Mouse (Mus musculus): ENCODE data around the gene Cby3.

Gene Cby3

GRCm38 (mm10) chr11:50388217-50388929 lies 34.1 kb downstream of the Cby3 start:
- DNase-seq (ENCODE audit: low spot score in 2 of 2) = peak in 1 of 2 experiments; percentile 11

- peak in 1 of 2 experiments; percentile 11 for DNase-seq (ENCODE audit: low spot score in 2 of 2)
These were observed 34.7 kb downstream of the Cby3 start for GRCm38 (mm10) chr11:50389011-50389410.

GRCm38 (mm10) chr11:50389616-50390015 lies 35.4 kb downstream of the Cby3 start:
- peak in 1 of 2 experiments; percentile 17 for DNase-seq (ENCODE audit: low spot score in 2 of 2)

GRCm38 (mm10) chr11:50391272-50391960 lies 37.2 kb downstream of the Cby3 start:
- DNase-seq (ENCODE audit: low spot score in 2 of 2) = peak in 1 of 2 experiments; percentile 10

GRCm38 (mm10) chr11:50393306-50393705 lies 39.0 kb downstream of the Cby3 start:
- DNase-seq (ENCODE audit: low spot score in 2 of 2) = peak in 1 of 2 experiments; percentile 8

GRCm38 (mm10) chr11:50394731-50395130 lies 40.5 kb downstream of the Cby3 start:
- DNase-seq (ENCODE audit: low spot score in 2 of 2) = no peak

GRCm38 (mm10) chr11:50396766-50397307 lies 42.6 kb downstream of the Cby3 start:
- peak in 1 of 2 experiments; percentile 17 for DNase-seq (ENCODE audit: low spot score in 2 of 2)

GRCm38 (mm10) chr11:50397316-50397715 lies 43.1 kb downstream of the Cby3 start:
- DNase-seq (ENCODE audit: low spot score in 2 of 2) = peak in 1 of 2 experiments; percentile 9

GRCm38 (mm10) chr11:50398803-50399202 lies 44.5 kb downstream of the Cby3 start:
- peak in 1 of 2 experiments; percentile 3 for DNase-seq (ENCODE audit: low spot score in 2 of 2)

GRCm38 (mm10) chr11:50402481-50402880 lies 48.2 kb downstream of the Cby3 start:
- no peak for DNase-seq (ENCODE audit: low spot score in 2 of 2)

GRCm38 (mm10) chr11:50403367-50404014 lies 49.2 kb downstream of the Cby3 start:
- DNase-seq (ENCODE audit: low spot score in 2 of 2) = peak; percentile 20 to 52

GRCm38 (mm10) chr11:50407235-50407634 lies 53.0 kb downstream of the Cby3 start:
- no peak for DNase-seq (ENCODE audit: low spot score in 2 of 2)
